Mouse (Mus musculus) olfactory bulb, adult 2 months (tissue): ENCODE data around the gene Sap25.

ENCODE experiments used
- CTCF ChIP-seq: fragments of 200-500 bp; IDR thresholded peaks from 2 replicates; pipeline ENCODE4 v1.5.1; 2012; ENCODE audit warnings: low read depth, mild to moderate bottlenecking, low read length, moderate library complexity; ENCODE audit not compliant: insufficient read depth
- POLR2A ChIP-seq: fragments of 200-500 bp; IDR thresholded peaks from 2 replicates; pipeline ENCODE4 v1.6.1; 2012; ENCODE audit warnings: mild to moderate bottlenecking, low read depth, low read length, moderate library complexity; ENCODE audit not compliant: insufficient read depth

GRCm38 (mm10) chr5:137663057-137663456 lies 21.9 kb downstream of the Sap25 start:
- TF ChIP-seq POLR2A (no peak), CTCF (no peak)
